Comparison of ENCODE assay signal across 27 mouse cellular contexts in the genomic region with DNA sequence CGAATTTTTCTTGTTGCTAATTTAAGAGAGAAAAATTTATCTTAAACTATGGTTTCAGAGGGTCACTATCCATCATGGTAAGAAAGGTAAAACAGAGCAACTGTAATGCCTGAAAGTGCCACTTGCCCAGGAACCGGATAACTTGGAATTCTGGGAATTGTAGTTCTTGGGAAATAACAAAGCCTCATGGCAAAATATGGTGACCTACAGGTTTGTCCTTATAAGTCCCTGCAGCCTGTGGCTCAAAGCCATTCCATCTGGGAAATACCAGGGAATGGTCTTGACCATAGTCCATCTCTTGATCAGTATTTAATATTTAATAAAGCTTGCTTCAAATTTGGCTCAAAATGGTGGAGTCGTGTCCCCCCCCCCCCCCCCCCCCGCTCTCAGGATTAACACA.
"Had no signal": no experiment of that assay in that cellular context is flagged by ENCODE, and none has a peak within 500 bp of the region (broad histone marks: within the 10 kb centered on the region; RNA-seq: fewer than 3 reads in every experiment).

No protein-coding gene starts in this region.

- H3K9me3 ChIP-seq: heart, embryonic 10.5 days; heart, embryonic 13.5 days; heart, embryonic 15.5 days; hindbrain, embryonic 13.5 days; hindbrain, embryonic 15.5 days; kidney, embryonic 15.5 days; limb, embryonic 10.5 days; limb, embryonic 12.5 days; liver, embryonic 13.5 days had no signal

- H3K4me3 ChIP-seq: gastrocnemius, adult 2 months; heart, embryonic 10.5 days; heart, embryonic 13.5 days; heart, embryonic 15.5 days; hindbrain, embryonic 13.5 days; hindbrain, embryonic 15.5 days; kidney, embryonic 15.5 days; left cerebral cortex, adult 2 months; limb, embryonic 10.5 days; limb, embryonic 12.5 days; liver, embryonic 13.5 days had no signal

- H3K27me3 ChIP-seq: heart, embryonic 13.5 days; heart, embryonic 15.5 days; hindbrain, embryonic 13.5 days; hindbrain, embryonic 15.5 days; kidney, embryonic 15.5 days; limb, embryonic 12.5 days; liver, embryonic 13.5 days had no signal

- H3K4me1 ChIP-seq: heart, embryonic 10.5 days; heart, embryonic 13.5 days; heart, embryonic 15.5 days; hindbrain, embryonic 13.5 days; hindbrain, embryonic 15.5 days; kidney, embryonic 15.5 days; limb, embryonic 10.5 days; limb, embryonic 12.5 days had no signal

- H3K9ac ChIP-seq: heart, embryonic 13.5 days; heart, embryonic 15.5 days; hindbrain, embryonic 13.5 days; hindbrain, embryonic 15.5 days; kidney, embryonic 15.5 days; limb, embryonic 12.5 days; liver, embryonic 13.5 days had no signal

- H3K4me2 ChIP-seq: heart, embryonic 13.5 days; heart, embryonic 15.5 days; hindbrain, embryonic 13.5 days; hindbrain, embryonic 15.5 days; kidney, embryonic 15.5 days; limb, embryonic 12.5 days; liver, embryonic 11.5 days; liver, embryonic 13.5 days had no signal

- H3K27ac ChIP-seq: gastrocnemius, adult 2 months; heart, embryonic 10.5 days; heart, embryonic 13.5 days; heart, embryonic 15.5 days; hindbrain, embryonic 13.5 days; hindbrain, embryonic 15.5 days; hindbrain, postnatal 0 days; kidney, embryonic 15.5 days; kidney, postnatal 0 days; left cerebral cortex, adult 2 months; limb, embryonic 10.5 days; limb, embryonic 12.5 days; liver, embryonic 13.5 days had no signal

- ATAC-seq: hindbrain, postnatal 0 days; intestine, embryonic 16.5 days had no signal

- H3K36me3 ChIP-seq: heart, embryonic 10.5 days; heart, embryonic 13.5 days; heart, embryonic 15.5 days; hindbrain, embryonic 13.5 days; hindbrain, embryonic 15.5 days; kidney, embryonic 15.5 days; limb, embryonic 10.5 days; limb, embryonic 12.5 days; liver, embryonic 13.5 days had no signal

- DNase-seq: gastrocnemius, adult 2 months; gastrocnemius, postnatal 10 days; gastrocnemius, postnatal 25 days; heart, adult 18-20 months; heart, postnatal 14 days; heart, postnatal 36 days; kidney, adult 11 months; kidney, adult 2 months; kidney, adult 9 months; kidney, postnatal 14 days; kidney, postnatal 36 days; layer of hippocampus, adult 9-11 months; liver; liver, embryonic 13.5 days had no signal
